Mouse (Mus musculus) stomach, embryonic 16.5 days (tissue): ENCODE data around the gene Wdr77. TPM values are rescaled to one million over a fixed set of nuclear protein-coding genes. Genes with fewer than 3 reads are reported as not detected.
"Not testable (repeated sequence)": the region's sequence is repeated elsewhere in the genome, so short reads cannot be mapped to it uniquely, and the experiment has no call there.

Experiments
- ATAC-seq: fragments of 200-750 bp; cut with Nextera tagmentation; 2 replicates; pipeline ENCODE4 v1.8.0; 2017; ENCODE audit warnings: moderate number of reproducible peaks, moderate TSS enrichment; ENCODE audit not compliant: insufficient read depth, low FRiP score
- H3K27ac ChIP-seq: fragments of 300-500 bp; sonication (generic); 2 replicates; pipeline ENCODE4 v1.5.1; 2014; ENCODE audit warnings: low read length
- H3K27me3 ChIP-seq: fragments of 300-500 bp; sonication (generic); 2 replicates; pipeline ENCODE4 v1.6.1; 2014; ENCODE audit warnings: low read length, control low read depth, mixed read lengths; ENCODE audit not compliant: control insufficient read depth, insufficient read depth
- H3K36me3 ChIP-seq: fragments of 300-500 bp; sonication (generic); 2 replicates; pipeline ENCODE4 v1.6.1; 2014; ENCODE audit warnings: low read length; ENCODE audit not compliant: control insufficient read depth, insufficient read depth
- H3K4me1 ChIP-seq: fragments of 300-500 bp; sonication (generic); 2 replicates; pipeline ENCODE4 v1.6.1; 2014; ENCODE audit warnings: low read length, control low read depth, mixed read lengths; ENCODE audit not compliant: control insufficient read depth, insufficient read depth
- H3K4me2 ChIP-seq: fragments of 300-500 bp; sonication (generic); 2 replicates; pipeline ENCODE4 v1.6.1; 2014; ENCODE audit warnings: low read depth, low read length, mixed read lengths
- H3K4me3 ChIP-seq: fragments of 300-500 bp; sonication (generic); replicated peaks from 2 replicates; pipeline ENCODE4 v1.5.1; 2014; ENCODE audit warnings: mild to moderate bottlenecking, low read length
- H3K9ac ChIP-seq: fragments of 300-500 bp; sonication (generic); 2 replicates; pipeline ENCODE4 v1.6.1; 2014; ENCODE audit warnings: low read length
- H3K9me3 ChIP-seq: fragments of 300-500 bp; sonication (generic); replicated peaks from 2 replicates; pipeline ENCODE4 v1.6.1; 2016; ENCODE audit warnings: low read length, control low read depth; ENCODE audit not compliant: control insufficient read depth
- WGBS: fragments of 180-500 bp; shearing (Covaris S2); extraction: QIAGEN DNeasy Blood & Tissue Kit; methylation state at CpG from one replicate; pipeline ENCODE4 v1.1.7; 2014; 5-methylcytosine and 5-hydroxymethylcytosine counted together
- polyA plus RNA-seq: library from polyadenylated mRNA; unstranded; fragments of >200 nt; fragmentation: Nextera tagmentation; extraction: Ambion mirVana; gene quantifications from 2 replicates; pipeline ENCODE4 v1.2.1, GENCODE M21; 2015

Gene Wdr77
- polyA plus RNA-seq, 1 experiment from 2014 or later = 110 TPM

- not testable (repeated sequence) for H3K27ac ChIP-seq, H3K4me2 ChIP-seq, H3K9me3 ChIP-seq, H3K27me3 ChIP-seq, H3K9ac ChIP-seq, H3K4me3 ChIP-seq, ATAC-seq, H3K4me1 ChIP-seq, H3K36me3 ChIP-seq
Observed at GRCm38 (mm10) chr3:105920743-105921142, 38.4 kb upstream of the Wdr77 start.

GRCm38 (mm10) chr3:105921959-105922358 is 37.2 kb upstream of the Wdr77 start:
- 59% methylated on average over 2 of the region's 2 CpGs for WGBS
- no peak for ATAC-seq
- no peak overlapping the region for H3K27ac ChIP-seq

GRCm38 (mm10) chr3:105924616-105925015 is 34.6 kb upstream of the Wdr77 start:
- H3K4me1 ChIP-seq = no peaks in the 10 kb centered on the region
- 82% methylated on average over 9 of the region's 9 CpGs for WGBS
- ATAC-seq = no peak
- no peaks in the 10 kb centered on the region for H3K36me3 ChIP-seq
- H3K4me3 ChIP-seq = no peak overlapping the region
- no peak overlapping the region for H3K4me2 ChIP-seq
- no peaks in the 10 kb centered on the region for H3K9me3 ChIP-seq
- H3K27me3 ChIP-seq = no peaks in the 10 kb centered on the region
- no peak overlapping the region for H3K27ac ChIP-seq
- no peak overlapping the region for H3K9ac ChIP-seq

More at GRCm38 (mm10) chr3:105921959-105922358, 37.2 kb upstream of the Wdr77 start:
- Histone ChIP-seq H3K9me3 (no peaks in the 10 kb centered on the region), H3K4me2 (no peak overlapping the region), H3K4me3 (no peak overlapping the region), H3K27me3 (no peaks in the 10 kb centered on the region), H3K9ac (no peak overlapping the region), H3K36me3 (no peaks in the 10 kb centered on the region), H3K4me1 (no peaks in the 10 kb centered on the region)

- no peak for ATAC-seq
- Histone ChIP-seq H3K27ac (no peak overlapping the region), H3K9me3 (no peaks in the 10 kb centered on the region), H3K4me1 (no peaks in the 10 kb centered on the region), H3K27me3 (no peaks in the 10 kb centered on the region), H3K4me2 (no peak overlapping the region), H3K9ac (no peak overlapping the region), H3K4me3 (no peak overlapping the region), H3K36me3 (no peaks in the 10 kb centered on the region)
- 78% methylated on average over 7 of the region's 7 CpGs for WGBS
Observed at GRCm38 (mm10) chr3:105927561-105928194, 31.5 kb upstream of the Wdr77 start.

- H3K9me3 ChIP-seq = no peaks in the 10 kb centered on the region
- ATAC-seq = no peak
- H3K27ac ChIP-seq = no peak overlapping the region
- WGBS = 82% methylated on average over 3 of the region's 3 CpGs
- H3K4me1 ChIP-seq = no peaks in the 10 kb centered on the region
- H3K36me3 ChIP-seq = no peaks in the 10 kb centered on the region
- H3K27me3 ChIP-seq = no peaks in the 10 kb centered on the region
- no peak overlapping the region for H3K4me3 ChIP-seq
- no peak overlapping the region for H3K9ac ChIP-seq
- H3K4me2 ChIP-seq = no peak overlapping the region
Observed at GRCm38 (mm10) chr3:105928195-105928569, 31.0 kb upstream of the Wdr77 start.

GRCm38 (mm10) chr3:105928781-105929180 is 30.4 kb upstream of the Wdr77 start:
- Histone ChIP-seq H3K27ac (no peak overlapping the region), H3K9ac (no peak overlapping the region), H3K4me3 (no peak overlapping the region), H3K4me1 (no peaks in the 10 kb centered on the region), H3K27me3 (no peaks in the 10 kb centered on the region), H3K36me3 (no peaks in the 10 kb centered on the region), H3K9me3 (no peaks in the 10 kb centered on the region), H3K4me2 (no peak overlapping the region)
- 78% methylated on average over 6 of the region's 6 CpGs for WGBS
- no peak for ATAC-seq

GRCm38 (mm10) chr3:105929821-105930220 is 29.3 kb upstream of the Wdr77 start:
- Histone ChIP-seq H3K9ac (no peak overlapping the region), H3K4me2 (no peak overlapping the region), H3K4me1 (no peaks in the 10 kb centered on the region), H3K4me3 (no peak overlapping the region), H3K27ac (no peak overlapping the region), H3K27me3 (no peaks in the 10 kb centered on the region), H3K36me3 (no peaks in the 10 kb centered on the region), H3K9me3 (no peaks in the 10 kb centered on the region)
- WGBS = 78% methylated on average over 7 of the region's 7 CpGs
- ATAC-seq = no peak

GRCm38 (mm10) chr3:105931095-105931494 is 28.1 kb upstream of the Wdr77 start:
- H3K27ac ChIP-seq = no peak overlapping the region
- 87% methylated on average over 2 of the region's 2 CpGs for WGBS
- no peak for ATAC-seq
- H3K36me3 ChIP-seq = no peaks in the 10 kb centered on the region
- H3K27me3 ChIP-seq = no peaks in the 10 kb centered on the region
- no peaks in the 10 kb centered on the region for H3K9me3 ChIP-seq
- no peaks in the 10 kb centered on the region for H3K4me1 ChIP-seq
- no peak overlapping the region for H3K4me3 ChIP-seq
- no peak overlapping the region for H3K4me2 ChIP-seq
- H3K9ac ChIP-seq = no peak overlapping the region

GRCm38 (mm10) chr3:105932240-105933071 is 26.7 kb upstream of the Wdr77 start, which contains the start of gene I830077J02Rik:
Gene I830077J02Rik, minus strand, starts transcription at chr3:105932664.
- no peaks in the 10 kb centered on the region for H3K36me3 ChIP-seq
- H3K9me3 ChIP-seq = no peaks in the 10 kb centered on the region
- WGBS = 84% methylated on average over 8 of the region's 8 CpGs
- no peak within 1 kb of the TSS for H3K4me2 ChIP-seq
- no peak within 1 kb of the TSS for H3K4me3 ChIP-seq
- no peak for ATAC-seq
- H3K4me1 ChIP-seq = no peaks in the 10 kb centered on the region
- H3K27me3 ChIP-seq = no peaks in the 10 kb centered on the region
- H3K9ac ChIP-seq = no peak within 1 kb of the TSS
- H3K27ac ChIP-seq = no peak within 1 kb of the TSS
